Mouse (Mus musculus): ENCODE results near the gene Cspg5. TPM values are rescaled to one million over a fixed set of nuclear protein-coding genes. Genes with fewer than 3 reads are reported as not detected.

Gene Cspg5
- total RNA-seq, 4 experiments from 2014 or later: 0.12 to 0.41 (median 0.19) TPM

- DNase-seq (ENCODE audit: low spot score): no peak
These were observed 7.2 kb downstream of the Cspg5 start for GRCm38 (mm10) chr9:110250776-110251175.

- DNase-seq (ENCODE audit: low spot score): no peak
These were observed 11.9 kb downstream of the Cspg5 start for GRCm38 (mm10) chr9:110255407-110256019.

GRCm38 (mm10) chr9:110258646-110259045 lies 15.1 kb downstream of the Cspg5 start:
- no peak for DNase-seq (ENCODE audit: low spot score)

GRCm38 (mm10) chr9:110259118-110259517 lies 15.5 kb downstream of the Cspg5 start:
- DNase-seq (ENCODE audit: low spot score): no peak

GRCm38 (mm10) chr9:110263181-110263580 lies 19.6 kb downstream of the Cspg5 start:
- no peak for DNase-seq (ENCODE audit: low spot score)

GRCm38 (mm10) chr9:110264991-110265390 lies 21.4 kb downstream of the Cspg5 start:
- DNase-seq (ENCODE audit: low spot score): no peak

- no peak for DNase-seq (ENCODE audit: low spot score)
These were observed 24.8 kb downstream of the Cspg5 start for GRCm38 (mm10) chr9:110268416-110268815.

GRCm38 (mm10) chr9:110272330-110272729 lies 28.7 kb downstream of the Cspg5 start:
- DNase-seq (ENCODE audit: low spot score): no peak

- no peak for DNase-seq (ENCODE audit: low spot score)
These were observed 29.9 kb downstream of the Cspg5 start for GRCm38 (mm10) chr9:110273507-110273906.

GRCm38 (mm10) chr9:110275882-110276281 lies 32.3 kb downstream of the Cspg5 start:
- DNase-seq (ENCODE audit: low spot score): no peak

GRCm38 (mm10) chr9:110277431-110277881 lies 33.9 kb downstream of the Cspg5 start:
- DNase-seq (ENCODE audit: low spot score): no peak

- no peak for DNase-seq (ENCODE audit: low spot score)
These were observed 40.6 kb downstream of the Cspg5 start for GRCm38 (mm10) chr9:110284075-110284697.

- DNase-seq (ENCODE audit: low spot score): no peak
These were observed 43.8 kb downstream of the Cspg5 start for GRCm38 (mm10) chr9:110287321-110287924.

- no peak for DNase-seq (ENCODE audit: low spot score)
These were observed 49.7 kb downstream of the Cspg5 start for GRCm38 (mm10) chr9:110293254-110293718.

- no peak for DNase-seq (ENCODE audit: low spot score)
These were observed 50.4 kb downstream of the Cspg5 start for GRCm38 (mm10) chr9:110293873-110294415.

- no peak for DNase-seq (ENCODE audit: low spot score)
These were observed 51.2 kb downstream of the Cspg5 start for GRCm38 (mm10) chr9:110294786-110295185.

- peak; percentile 74 for DNase-seq (ENCODE audit: low spot score)
These were observed 53.5 kb downstream of the Cspg5 start for GRCm38 (mm10) chr9:110296867-110297627.

- DNase-seq (ENCODE audit: low spot score): no peak
These were observed 60.9 kb downstream of the Cspg5 start for GRCm38 (mm10) chr9:110304516-110304915.

- peak; percentile 93 for DNase-seq (ENCODE audit: low spot score)
These were observed 61.5 kb downstream of the Cspg5 start, which contains the start of gene Elp6 for GRCm38 (mm10) chr9:110304969-110305651. TSS of gene Elp6 (plus strand) at chr9:110305173.

GRCm38 (mm10) chr9:110306371-110306770 lies 62.8 kb downstream of the Cspg5 start:
- DNase-seq (ENCODE audit: low spot score): no peak
